Mouse (Mus musculus): ENCODE data around the gene Tgfb2.

DNA sequence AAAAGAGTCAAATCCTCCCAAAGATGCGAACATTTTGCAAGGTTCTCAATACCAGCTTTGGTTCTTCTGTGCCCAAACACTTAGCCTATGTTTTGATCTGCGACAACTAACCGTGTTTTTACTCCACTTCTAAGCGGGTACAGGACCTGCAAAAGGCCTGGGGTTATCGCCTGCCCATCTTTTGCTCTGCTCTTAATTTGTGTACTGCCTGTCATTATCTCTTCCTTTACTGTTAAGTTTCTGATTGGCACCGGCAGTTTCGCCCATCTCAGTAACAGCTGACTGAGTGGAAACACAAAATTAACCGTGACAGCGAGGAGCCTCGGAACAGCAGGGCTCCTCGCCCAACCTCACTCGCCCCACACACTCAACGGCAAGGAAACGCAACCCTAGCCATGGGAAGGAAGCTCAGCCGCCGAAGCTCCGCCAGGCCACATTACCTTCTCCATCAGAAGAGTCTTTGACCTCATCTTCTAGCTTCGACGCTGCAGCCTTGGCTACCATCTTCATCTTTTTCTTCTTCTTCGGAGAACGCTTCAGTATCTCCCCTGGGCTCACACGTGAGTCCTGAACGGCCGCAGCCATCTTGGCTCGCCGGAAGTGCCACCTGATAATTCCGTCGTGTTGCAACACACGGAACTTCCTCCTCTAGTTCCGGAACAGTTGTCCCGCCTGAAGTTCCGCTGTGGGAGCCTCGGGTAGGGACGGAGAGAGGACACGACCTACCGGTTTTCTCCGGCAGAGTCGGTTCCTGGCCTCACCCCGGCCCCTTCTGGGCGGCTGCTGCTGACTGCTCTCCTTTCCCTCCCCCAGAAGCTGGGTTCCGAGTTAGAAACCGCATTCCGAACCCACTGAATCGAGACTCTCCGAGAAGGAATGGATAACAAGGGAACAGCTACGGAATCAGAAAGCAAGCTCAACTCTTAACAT is 43.2 kb upstream of the Tgfb2 start, which contains the start of gene Rrp15:
- no peak for TF ChIP-seq CTCF (IDR thresholded peaks at IDR 0.05; ENCODE audit: borderline replicate concordance, extremely low read depth, insufficient read depth, insufficient read length)
- TF ChIP-seq POLR2A (IDR thresholded peaks at IDR 0.05; ENCODE audit: borderline replicate concordance, extremely low read depth, insufficient read depth, insufficient read length, poor library complexity, severe bottlenecking) = peak; percentile 73; the same call in 1 of the 2 replicates
